Mouse (Mus musculus): ENCODE data around the gene Perp.

Gene Perp

GRCm38 (mm10) chr10:18863332-18863731 lies 18.5 kb downstream of the Perp start:
- no peak for DNase-seq

- DNase-seq = no peak
Observed at GRCm38 (mm10) chr10:18864753-18865152, 19.9 kb downstream of the Perp start.

- DNase-seq = peak; percentile 36
Observed at GRCm38 (mm10) chr10:18870990-18871389, 26.2 kb downstream of the Perp start.

- DNase-seq = no peak
Observed at GRCm38 (mm10) chr10:18876211-18876610, 31.4 kb downstream of the Perp start.

- DNase-seq = no peak
Observed at GRCm38 (mm10) chr10:18878111-18878510, 33.3 kb downstream of the Perp start.

DNA sequence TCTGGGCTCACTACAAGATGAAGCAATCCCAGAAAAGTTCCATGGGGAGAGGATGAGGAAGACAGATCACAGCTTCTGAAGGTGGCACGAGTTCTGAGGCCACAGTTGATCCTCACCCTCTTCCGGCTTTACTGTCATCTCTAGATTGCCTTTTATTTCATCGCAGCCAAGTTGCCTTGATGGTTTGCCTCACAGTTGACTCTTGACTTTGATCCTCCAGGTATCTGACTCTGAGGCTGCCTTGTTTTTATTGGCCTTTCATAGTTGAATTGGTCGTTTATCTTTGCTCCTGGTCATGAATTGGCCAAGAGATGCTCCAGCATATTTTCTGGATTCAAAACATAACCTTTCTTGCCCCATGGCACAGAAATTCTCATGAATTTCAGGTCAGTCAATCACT lies 34.3 kb downstream of the Perp start:
- DNase-seq = no peak

DNA sequence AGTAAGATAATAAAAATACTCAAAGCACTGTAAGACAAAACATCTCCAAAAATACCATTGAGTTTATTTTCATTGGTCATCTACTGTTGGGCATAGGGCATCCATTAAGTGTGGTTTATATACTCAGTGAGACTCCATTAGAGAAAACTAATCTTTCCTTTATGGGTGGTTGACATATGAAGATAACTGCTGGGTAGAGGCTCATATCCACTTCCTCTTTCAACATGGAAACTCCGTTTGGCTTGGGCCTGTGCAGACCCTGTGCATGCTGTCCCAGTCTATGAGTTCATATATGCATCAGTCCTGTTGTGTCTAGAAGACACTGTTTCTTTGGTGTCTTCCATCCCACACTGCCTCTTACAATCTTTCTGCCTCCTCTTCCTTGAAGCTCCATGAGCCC lies 34.9 kb downstream of the Perp start:
- DNase-seq = no peak

- DNase-seq = no peak
Observed at GRCm38 (mm10) chr10:18882190-18882589, 37.4 kb downstream of the Perp start.

DNA sequence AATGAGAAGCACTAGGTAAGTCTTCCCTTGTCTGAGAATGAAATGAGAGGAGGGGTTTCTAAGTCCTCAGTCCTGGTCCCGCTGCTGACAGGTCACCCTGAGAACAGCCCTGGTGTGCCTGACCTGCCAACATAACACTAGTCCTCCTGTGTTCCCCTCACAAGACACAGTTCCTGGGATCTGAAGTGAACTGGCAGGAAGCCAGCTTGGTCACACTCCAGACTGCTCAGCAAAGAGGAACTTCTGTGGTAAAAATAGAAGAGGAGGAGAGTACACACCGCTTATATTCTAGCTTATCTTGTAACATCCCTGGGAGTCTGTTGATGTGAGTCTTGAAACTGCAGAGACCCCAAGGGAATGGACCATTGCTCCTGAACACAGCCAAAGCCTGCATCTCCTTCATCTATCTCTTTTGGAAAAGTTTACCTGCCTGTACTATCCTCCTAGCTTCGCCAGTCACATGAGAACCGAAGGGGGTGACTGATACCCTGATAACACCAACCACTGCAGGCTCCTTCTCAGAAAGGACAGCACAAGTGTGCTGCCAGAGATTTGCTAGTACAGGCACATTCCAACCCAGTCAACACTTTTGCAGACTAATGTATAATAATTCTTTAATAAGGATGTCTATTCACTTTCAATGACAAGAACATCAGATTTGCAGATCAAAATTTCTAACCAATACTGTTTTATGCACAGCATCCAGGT lies 42.3 kb downstream of the Perp start:
- DNase-seq = peak; percentile 27

- no peak for DNase-seq
Observed at GRCm38 (mm10) chr10:18888751-18889150, 43.9 kb downstream of the Perp start.

DNA sequence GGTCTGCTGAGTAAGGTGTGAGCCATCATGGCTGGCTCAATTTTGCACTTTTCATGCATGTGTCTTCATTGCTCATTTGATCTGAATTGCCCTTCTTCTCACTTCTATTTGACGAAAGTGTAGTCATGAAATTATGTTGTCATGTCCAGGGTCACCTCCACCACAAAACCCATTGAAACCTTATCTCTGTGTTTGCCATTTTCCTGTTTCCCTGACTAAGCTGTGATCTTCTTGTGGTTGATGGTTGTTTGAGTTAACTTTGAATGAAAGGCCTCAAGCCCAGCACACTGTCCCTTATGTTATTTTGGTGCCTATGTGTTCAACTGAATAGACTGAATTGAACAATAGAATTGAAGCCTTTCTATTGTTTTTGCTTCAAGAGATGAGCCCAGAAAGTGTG lies 44.4 kb downstream of the Perp start:
- DNase-seq = no peak

DNA sequence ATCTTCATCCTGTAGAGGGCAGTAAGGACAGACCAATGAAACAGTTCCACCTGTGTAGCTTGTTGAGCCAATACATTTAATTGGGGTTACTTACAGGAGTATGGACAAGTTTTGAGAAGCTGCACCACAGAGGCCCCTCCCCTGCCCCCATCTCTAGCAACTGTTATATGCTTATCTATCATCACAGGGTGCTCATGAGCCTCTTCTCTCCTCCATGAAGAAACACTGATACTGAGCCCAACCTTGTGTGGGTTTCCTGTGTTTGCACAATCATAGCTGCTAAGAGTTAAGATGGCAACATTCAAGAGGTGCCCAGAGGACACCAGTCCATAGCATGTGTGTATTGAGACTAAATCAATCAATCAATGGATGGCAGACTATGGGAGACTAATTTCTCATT lies 46.3 kb downstream of the Perp start:
- DNase-seq = peak; percentile 32

DNA sequence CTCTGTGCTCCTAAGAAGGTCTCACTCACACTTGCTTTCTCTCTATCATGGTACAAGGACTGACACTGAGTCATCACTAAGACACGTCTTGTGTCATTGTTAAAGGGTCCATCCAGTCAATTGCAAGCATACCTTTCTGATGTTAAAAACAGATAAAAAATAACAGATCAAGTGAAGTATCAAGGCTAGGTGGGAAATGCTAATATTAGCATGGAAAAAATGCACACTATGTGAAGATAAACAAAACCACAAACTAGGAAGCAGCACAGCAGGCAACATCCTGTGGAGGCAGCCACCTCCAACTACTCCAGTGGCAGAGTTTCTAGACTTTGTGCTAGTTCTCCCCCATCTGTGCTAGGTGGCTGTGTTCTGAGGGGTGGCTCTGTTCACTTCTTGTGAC lies 47.3 kb downstream of the Perp start:
- no peak for DNase-seq

GRCm38 (mm10) chr10:18894259-18895166 lies 49.7 kb downstream of the Perp start:
- DNase-seq = no peak

GRCm38 (mm10) chr10:18904108-18904507 lies 59.3 kb downstream of the Perp start:
- DNase-seq = peak; percentile 47
